In the genomic region with DNA sequence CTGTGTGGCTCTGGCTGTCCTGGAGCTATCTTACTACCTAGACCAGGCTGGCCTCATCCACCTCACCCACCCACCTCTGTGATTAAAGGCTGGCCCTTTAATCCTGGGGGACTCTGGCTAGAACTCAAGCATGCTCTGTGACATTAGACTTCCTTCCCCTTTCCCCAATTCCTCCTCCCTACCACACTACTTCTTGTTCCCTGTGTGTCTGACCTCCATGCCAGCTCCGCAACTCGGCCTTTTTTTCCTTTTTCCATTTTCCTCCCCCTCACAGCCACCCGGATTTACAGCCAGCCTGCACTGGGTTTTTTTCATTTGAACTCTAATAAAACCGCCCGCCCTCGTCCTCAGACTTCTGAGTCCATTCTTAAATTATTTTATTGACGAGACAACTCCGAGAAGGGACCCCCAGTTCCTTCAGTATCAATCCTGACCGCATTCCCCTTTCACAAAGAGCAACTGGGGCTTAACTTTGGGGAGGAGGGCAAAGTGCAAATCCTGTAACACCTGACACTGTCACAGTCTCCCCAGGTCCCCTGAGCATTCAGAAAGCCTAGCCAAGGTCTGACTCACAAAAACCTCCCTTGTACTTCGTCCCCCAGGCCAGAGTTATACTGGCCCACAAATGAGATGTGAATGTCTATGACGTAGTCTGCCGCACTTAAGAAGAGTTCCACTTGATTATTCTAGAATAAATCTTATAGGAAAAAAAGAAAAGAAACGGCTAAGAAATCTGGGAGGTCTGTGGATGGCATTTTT, we compare ENCODE assay signal across 13 mouse cellular contexts. TPM values are rescaled to one million over a fixed set of nuclear protein-coding genes. Genes with fewer than 3 reads are reported as not detected.
A peak's percentile ranks its signal among the peaks of the same experiment; 100 is the strongest.
DNase-seq lines count a peak whose midpoint lies in the region; ATAC-seq and TF ChIP-seq lines count a peak whose summit lies in the region.
"Had no signal": no experiment of that assay in that cellular context is flagged by ENCODE, and none has a peak within 500 bp of the region (broad histone marks: within the 10 kb centered on the region; RNA-seq: fewer than 3 reads in every experiment).

No protein-coding gene starts in this region.

- 0 out of 2 replicates have a peak, but pooled peaks have one; percentile 26 for ATAC-seq in kidney, embryonic 15.5 days (replicated peaks; ENCODE audit: low FRiP score)
- ATAC-seq in liver, embryonic 16.5 days (ENCODE audit: low read depth): peak; percentile 54; the same call in 1 of the 2 replicates
- no peak for ATAC-seq in forebrain, embryonic 16.5 days

- peak overlapping the region; percentile 73 for H3K27ac ChIP-seq in gastrocnemius, adult 2 months
- H3K27ac ChIP-seq in bone marrow macrophage, adult 2 months (ENCODE audit: insufficient read depth, low read depth, low read length): peak overlapping the region; percentile 87
- H3K27ac ChIP-seq in kidney, embryonic 15.5 days: no peak overlapping the region
- H3K27ac ChIP-seq in liver, embryonic 16.5 days (ENCODE audit: low read length): no peak overlapping the region
- H3K27ac ChIP-seq in forebrain, embryonic 16.5 days (ENCODE audit: low read length): no peak overlapping the region
- H3K27ac ChIP-seq: lung, embryonic 15.5 days; midbrain, embryonic 10.5 days had no signal

- H3K4me3 ChIP-seq in gastrocnemius, adult 2 months: peak overlapping the region; percentile 32
- H3K4me3 ChIP-seq in bone marrow macrophage, adult 2 months (ENCODE audit: insufficient read depth, low read length): peak overlapping the region; percentile 46
- H3K4me3 ChIP-seq in kidney, embryonic 15.5 days (replicated peaks): no peak overlapping the region
- no peak overlapping the region for H3K4me3 ChIP-seq in liver, embryonic 16.5 days (ENCODE audit: low read depth, low read length)
- H3K4me3 ChIP-seq in forebrain, embryonic 16.5 days (replicated peaks; ENCODE audit: low read length): no peak overlapping the region
- H3K4me3 ChIP-seq: erythroblast, embryonic 14.5 days; lung, embryonic 15.5 days; midbrain, embryonic 10.5 days had no signal

- intact Hi-C loops in gastrocnemius, adult 2 months (cut with DNase I): no loop called here

- peaks cover 29% of the 10 kb centered on the region for H3K4me1 ChIP-seq in bone marrow macrophage, adult 2 months (ENCODE audit: control insufficient read depth, insufficient read depth, low read length)
- peaks cover 22% of the 10 kb centered on the region for H3K4me1 ChIP-seq in kidney, embryonic 15.5 days
- H3K4me1 ChIP-seq in liver, embryonic 16.5 days (ENCODE audit: control insufficient read depth, low read depth, low read length): no peaks in the 10 kb centered on the region
- H3K4me1 ChIP-seq in forebrain, embryonic 16.5 days (replicated peaks; ENCODE audit: control insufficient read depth, insufficient read depth, low read length): no peaks in the 10 kb centered on the region
- H3K4me1 ChIP-seq: lung, embryonic 15.5 days had no signal

- no peak overlapping the region for H3K9ac ChIP-seq in kidney, embryonic 15.5 days
- H3K9ac ChIP-seq in liver, embryonic 16.5 days (ENCODE audit: low read depth, low read length): no peak overlapping the region
- no peak overlapping the region for H3K9ac ChIP-seq in forebrain, embryonic 16.5 days (replicated peaks; ENCODE audit: low read depth, low read length)
- H3K9ac ChIP-seq: lung, embryonic 15.5 days had no signal

- no peaks in the 10 kb centered on the region for H3K27me3 ChIP-seq in kidney, embryonic 15.5 days
- no peaks in the 10 kb centered on the region for H3K27me3 ChIP-seq in liver, embryonic 16.5 days (ENCODE audit: control insufficient read depth, insufficient read depth, low read depth, low read length)
- no peaks in the 10 kb centered on the region for H3K27me3 ChIP-seq in forebrain, embryonic 16.5 days (replicated peaks; ENCODE audit: control insufficient read depth, insufficient read depth, low read length)
- H3K27me3 ChIP-seq: lung, embryonic 15.5 days had no signal

- TF ChIP-seq POLR2A in bone marrow macrophage, adult 2 months (IDR thresholded peaks at IDR 0.05; ENCODE audit: borderline replicate concordance, low read depth, low read length): no peak

- no peaks in the 10 kb centered on the region for H3K9me3 ChIP-seq in kidney, embryonic 15.5 days (replicated peaks)
- H3K9me3 ChIP-seq in liver, embryonic 16.5 days (replicated peaks; ENCODE audit: control insufficient read depth, low read length): no peaks in the 10 kb centered on the region
- H3K9me3 ChIP-seq in forebrain, embryonic 16.5 days (ENCODE audit: control insufficient read depth, low read length): no peaks in the 10 kb centered on the region
- H3K9me3 ChIP-seq: lung, embryonic 15.5 days; midbrain, embryonic 10.5 days had no signal

- H3K36me3 ChIP-seq in kidney, embryonic 15.5 days: no peaks in the 10 kb centered on the region
- no peaks in the 10 kb centered on the region for H3K36me3 ChIP-seq in liver, embryonic 16.5 days (ENCODE audit: control insufficient read depth, insufficient read depth)
- no peaks in the 10 kb centered on the region for H3K36me3 ChIP-seq in forebrain, embryonic 16.5 days (ENCODE audit: control insufficient read depth, insufficient read depth)
- H3K36me3 ChIP-seq: lung, embryonic 15.5 days; midbrain, embryonic 10.5 days had no signal

- TF ChIP-seq CTCF in gastrocnemius, adult 2 months (IDR thresholded peaks at IDR 0.05): no peak
- no peak for TF ChIP-seq CTCF in bone marrow macrophage, adult 2 months (IDR thresholded peaks at IDR 0.05; ENCODE audit: low read depth, low read length)

- WGBS in kidney, embryonic 15.5 days: 26% methylated on average over 13 of the region's 13 CpGs
- WGBS in liver, embryonic 16.5 days (ENCODE audit: insufficient replicate concordance): 40% methylated on average over 13 of the region's 13 CpGs
- WGBS in forebrain, embryonic 16.5 days: 64% methylated on average over 13 of the region's 13 CpGs

- DNase-seq in gastrocnemius, adult 2 months: no peak
- DNase-seq in gastrocnemius, postnatal 10 days: no peak
- no peak for DNase-seq in cerebellum, adult 9-11 months
- no peak for DNase-seq in layer of hippocampus, postnatal 36 days
- DNase-seq: cerebellum, adult 18-20 months; heart, postnatal 14 days had no signal

- no peak overlapping the region for H3K4me2 ChIP-seq in kidney, embryonic 15.5 days
- H3K4me2 ChIP-seq in liver, embryonic 16.5 days (ENCODE audit: low read depth, low read length): peak overlapping the region; percentile 19; the same call in 1 of the 2 replicates
- H3K4me2 ChIP-seq in forebrain, embryonic 16.5 days (ENCODE audit: low read length): no peak overlapping the region
- H3K4me2 ChIP-seq: lung, embryonic 15.5 days had no signal

RNA-seq across cellular contexts. Expression of a gene that starts 15.0 kb away (rescaled TPM):
- total RNA-seq in gastrocnemius, adult 2 months (2021): 10 to 100 TPM; 49.1 to 73.5 TPM
- total RNA-seq in gastrocnemius, postnatal 10 days (2021): 10 to 100 TPM; 57.9 to 59.4 TPM
- polyA plus RNA-seq in bone marrow macrophage, adult 2 months (2012; ENCODE audit: insufficient read depth, insufficient read length, missing spikeins): 100 and 112 TPM in 2 replicates
- polyA plus RNA-seq in kidney, embryonic 15.5 days (2015; fragmentation: Nextera tagmentation; extraction: Ambion mirVana): 174 and 191 TPM in 2 replicates
- polyA plus RNA-seq in liver, embryonic 16.5 days (2015; fragmentation: Nextera tagmentation; extraction: Ambion mirVana): 40.0 and 40.4 TPM in 2 replicates
- 345 and 376 TPM in 2 replicates for polyA plus RNA-seq in forebrain, embryonic 16.5 days (2015; fragmentation: Nextera tagmentation; extraction: Ambion mirVana)
- total RNA-seq in layer of hippocampus, postnatal 36 days (2021): 100 to 1,000 TPM; 230 to 257 TPM

RNA-seq across cellular contexts. Expression of a gene that starts 39.2 kb away (rescaled TPM):
- 10 to 100 TPM; 63.2 to 72.3 TPM for total RNA-seq in gastrocnemius, adult 2 months (2021)
- 10 to 100 TPM; 63.0 to 68.2 TPM for total RNA-seq in gastrocnemius, postnatal 10 days (2021)
- polyA plus RNA-seq in bone marrow macrophage, adult 2 months (2012; ENCODE audit: insufficient read depth, insufficient read length, missing spikeins): 44.4 and 47.3 TPM in 2 replicates
- 42.9 and 46.5 TPM in 2 replicates for polyA plus RNA-seq in kidney, embryonic 15.5 days (2015; fragmentation: Nextera tagmentation; extraction: Ambion mirVana)
- polyA plus RNA-seq in liver, embryonic 16.5 days (2015; fragmentation: Nextera tagmentation; extraction: Ambion mirVana): 19.3 and 19.4 TPM in 2 replicates
- 39.2 and 43.9 TPM in 2 replicates for polyA plus RNA-seq in forebrain, embryonic 16.5 days (2015; fragmentation: Nextera tagmentation; extraction: Ambion mirVana)
- 10 to 100 TPM; 84.3 to 84.7 TPM for total RNA-seq in layer of hippocampus, postnatal 36 days (2021)

RNA-seq across cellular contexts. Expression of a gene that starts 54.8 kb away (rescaled TPM):
- total RNA-seq in gastrocnemius, adult 2 months (2021): 1 to 10 TPM; 3.9 to 5.1 TPM
- 1 to 10 TPM; 3.5 to 3.8 TPM for total RNA-seq in gastrocnemius, postnatal 10 days (2021)
- 5.4 and 5.8 TPM in 2 replicates for polyA plus RNA-seq in bone marrow macrophage, adult 2 months (2012; ENCODE audit: insufficient read depth, insufficient read length, missing spikeins)
- 1.1 and 1.8 TPM in 2 replicates for polyA plus RNA-seq in kidney, embryonic 15.5 days (2015; fragmentation: Nextera tagmentation; extraction: Ambion mirVana)
- 0.18 and 0.31 TPM in 2 replicates for polyA plus RNA-seq in liver, embryonic 16.5 days (2015; fragmentation: Nextera tagmentation; extraction: Ambion mirVana)
- polyA plus RNA-seq in forebrain, embryonic 16.5 days (2015; fragmentation: Nextera tagmentation; extraction: Ambion mirVana): 8.3 and 10.2 TPM in 2 replicates
- 10 to 100 TPM; 39.8 to 42.5 TPM for total RNA-seq in layer of hippocampus, postnatal 36 days (2021)
- polyA plus RNA-seq: erythroblast, embryonic 14.5 days had no signal

Comparison
In these comparisons a context has a peak if more than half of its experiments do, and no peak if none do; other contexts are left out.
1. H3K27ac ChIP-seq: peak in gastrocnemius, adult 2 months (single experiment) and bone marrow macrophage, adult 2 months (single experiment); none in kidney, embryonic 15.5 days (single experiment), liver, embryonic 16.5 days (single experiment) and forebrain, embryonic 16.5 days (single experiment).
2. H3K4me3 ChIP-seq: peak in gastrocnemius, adult 2 months (single experiment) and bone marrow macrophage, adult 2 months (single experiment); none in kidney, embryonic 15.5 days (single experiment), liver, embryonic 16.5 days (single experiment) and forebrain, embryonic 16.5 days (single experiment).